Mouse (Mus musculus) myocyte (in vitro differentiated cells): ENCODE measurements around the gene Prx.

Experiments used
- CEBPB ChIP-seq: IDR thresholded peaks from 2 replicates; pipeline ENCODE4 v1.6.1; 2011; ENCODE audit warnings: mild to moderate bottlenecking, moderate library complexity; ENCODE audit not compliant: poor library complexity, insufficient read depth, severe bottlenecking
- MAX ChIP-seq: IDR thresholded peaks from one replicate; pipeline ENCODE4 v1.6.1; 2011; ENCODE audit warnings: low read depth, mild to moderate bottlenecking, control low read depth
- POLR2A ChIP-seq: IDR thresholded peaks from one replicate; pipeline ENCODE4 v1.6.1; 2011; ENCODE audit warnings: low read depth, mild to moderate bottlenecking, control low read depth, moderate library complexity; ENCODE audit not compliant: insufficient read length
- POLR2AphosphoS2 ChIP-seq: IDR thresholded peaks from one replicate; pipeline ENCODE4 v1.6.1; 2011; ENCODE audit warnings: low read depth, control low read depth; ENCODE audit not compliant: insufficient read length
- USF1 ChIP-seq: IDR thresholded peaks from one replicate; pipeline ENCODE4 v1.6.1; 2011; ENCODE audit warnings: low read depth, mild to moderate bottlenecking, control low read depth, moderate library complexity

DNA sequence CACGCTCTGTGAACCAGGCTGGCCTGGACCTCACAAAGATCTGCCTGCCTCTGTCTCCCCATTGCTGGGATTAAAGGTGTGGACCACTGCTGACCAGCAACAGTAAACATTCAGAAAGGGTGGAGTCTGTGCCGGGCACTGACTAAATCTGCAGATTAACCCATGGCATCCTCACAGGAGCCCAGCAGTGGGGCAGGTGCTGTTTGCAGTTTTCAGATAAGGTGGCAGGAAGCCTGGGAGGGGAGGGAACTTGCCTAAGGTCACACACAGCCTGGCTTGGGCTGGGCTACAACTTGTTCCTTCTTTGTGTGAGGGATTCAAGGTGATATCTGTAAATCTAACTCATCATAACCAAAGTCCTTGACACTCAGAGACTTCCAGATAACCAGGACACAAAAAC, 41.4 kb downstream of the Prx start:
- TF ChIP-seq MAX (no peak), POLR2AphosphoS2 (no peak), USF1 (no peak), POLR2A (no peak), CEBPB (no peak)
